Mouse (Mus musculus) inflammation-experienced regulatory T-cells, adult 6 months (primary cell): ENCODE data around the gene Lrrfip1. TPM values are rescaled to one million over a fixed set of nuclear protein-coding genes. Genes with fewer than 3 reads are reported as not detected.
A peak's percentile ranks its signal among the peaks of the same experiment; 100 is the strongest.

Experiments
- ATAC-seq: one replicate; pipeline ENCODE4 v1.8.0; 2017
- polyA plus RNA-seq, 3 experiments: library from polyadenylated mRNA; unstranded; fragments of 100-300 nt; shearing (Covaris generic); gene quantifications; one replicate each; pipeline ENCODE4 v1.2.1; 2017

The Lrrfip1 gene
- polyA plus RNA-seq, 3 experiments from 2014 or later: 200 to 230 (median 201) TPM

- ATAC-seq: no peak
Observed at GRCm38 (mm10) chr1:91086748-91087147, 88.2 kb downstream of the Lrrfip1 start.

GRCm38 (mm10) chr1:91088027-91088426, 89.5 kb downstream of the Lrrfip1 start:
- no peak for ATAC-seq

- ATAC-seq: no peak
Observed at GRCm38 (mm10) chr1:91088941-91089340, 90.4 kb downstream of the Lrrfip1 start.

- peak; percentile 60 for ATAC-seq
Observed at GRCm38 (mm10) chr1:91090456-91090855, 91.9 kb downstream of the Lrrfip1 start.

DNA sequence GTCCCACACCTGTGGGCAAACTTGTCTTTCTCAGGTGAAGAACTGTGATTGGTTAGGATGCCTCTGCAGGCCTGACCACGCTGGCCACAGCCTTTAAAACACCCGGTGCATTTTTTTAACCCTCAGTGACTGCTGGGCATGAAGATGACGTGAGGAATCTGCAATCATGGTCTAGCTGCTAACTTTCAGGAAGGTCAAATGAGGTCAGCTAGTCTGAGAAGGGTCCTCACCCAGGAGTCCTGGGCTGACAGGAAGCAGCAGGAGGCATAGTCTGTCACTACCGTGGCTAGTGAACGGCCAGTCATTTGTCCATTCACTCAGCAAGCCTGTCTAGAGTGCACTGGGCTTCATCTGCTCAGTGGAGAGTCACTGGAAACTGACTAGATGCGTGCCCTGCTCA, 93.9 kb downstream of the Lrrfip1 start:
- ATAC-seq: no peak

DNA sequence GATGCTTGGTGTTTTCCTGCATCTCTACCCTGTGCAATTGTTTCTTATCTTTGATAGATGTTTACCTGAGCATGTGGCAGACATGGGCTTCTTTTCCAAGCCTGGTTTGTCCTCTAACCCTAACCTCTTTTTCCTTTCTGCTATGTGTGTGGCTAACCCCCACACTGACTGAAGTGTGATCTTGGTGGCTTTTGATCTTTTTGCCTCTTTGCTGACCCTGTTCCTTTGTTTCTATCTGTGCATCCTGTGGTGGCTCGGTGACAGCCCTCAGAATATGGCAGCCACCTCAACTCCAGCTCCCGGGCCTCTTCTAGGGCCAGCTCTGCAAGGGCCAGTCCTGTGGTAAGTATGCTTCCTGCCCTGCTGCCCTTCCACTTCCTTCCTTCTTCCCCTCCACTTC, 94.8 kb downstream of the Lrrfip1 start:
- peak; percentile 40 for ATAC-seq

DNA sequence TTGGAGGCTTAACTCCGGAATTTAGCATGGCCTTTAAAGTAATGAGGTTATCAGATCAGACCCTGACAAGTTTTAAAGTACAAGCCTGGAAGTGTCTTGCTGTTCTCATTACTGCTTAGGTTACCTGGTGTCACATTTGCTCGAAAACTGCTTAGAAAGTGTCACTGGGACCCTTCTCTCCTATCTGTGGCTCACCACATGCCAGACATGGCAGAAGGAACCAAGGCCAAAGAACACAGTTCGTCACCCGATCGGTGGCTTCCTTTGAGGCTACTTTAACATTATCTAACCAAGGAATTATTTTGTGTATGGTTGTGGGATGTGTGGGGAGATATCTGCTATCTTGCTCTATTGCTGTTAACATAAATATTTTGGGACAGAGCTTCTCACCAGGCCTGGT, 95.5 kb downstream of the Lrrfip1 start:
- no peak for ATAC-seq

GRCm38 (mm10) chr1:91095258-91095657, 96.7 kb downstream of the Lrrfip1 start:
- peak; percentile 42 for ATAC-seq

GRCm38 (mm10) chr1:91095853-91096252, 97.3 kb downstream of the Lrrfip1 start:
- no peak for ATAC-seq

- ATAC-seq: peak; percentile 51
Observed at GRCm38 (mm10) chr1:91096490-91096889, 98.0 kb downstream of the Lrrfip1 start.

DNA sequence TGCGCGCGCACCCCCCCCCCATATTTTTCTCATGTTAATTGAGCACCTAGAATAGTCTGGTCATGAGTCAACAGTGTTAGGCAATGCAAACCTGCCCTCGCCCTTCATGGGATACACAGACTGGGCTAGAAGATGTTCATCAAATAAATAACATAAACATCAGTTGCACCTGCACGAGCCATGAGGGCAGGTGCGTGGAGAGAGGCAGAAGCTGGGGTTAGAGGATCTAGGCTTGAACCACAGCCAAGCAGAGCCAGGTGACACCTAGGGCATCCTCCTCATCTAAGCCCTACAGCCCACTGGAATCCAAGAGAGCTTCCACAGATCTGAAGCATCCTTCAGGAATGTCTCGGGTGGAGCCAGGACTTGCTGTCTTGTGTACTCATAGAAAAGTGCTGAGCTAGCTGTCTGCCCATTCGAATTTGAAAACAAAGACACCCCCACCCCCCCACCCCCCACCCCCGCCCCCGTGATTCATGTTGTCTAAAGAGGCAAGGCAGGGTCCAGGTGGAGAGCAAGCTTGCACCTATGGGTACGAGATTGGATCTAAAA, 98.8 kb downstream of the Lrrfip1 start:
- no peak for ATAC-seq

DNA sequence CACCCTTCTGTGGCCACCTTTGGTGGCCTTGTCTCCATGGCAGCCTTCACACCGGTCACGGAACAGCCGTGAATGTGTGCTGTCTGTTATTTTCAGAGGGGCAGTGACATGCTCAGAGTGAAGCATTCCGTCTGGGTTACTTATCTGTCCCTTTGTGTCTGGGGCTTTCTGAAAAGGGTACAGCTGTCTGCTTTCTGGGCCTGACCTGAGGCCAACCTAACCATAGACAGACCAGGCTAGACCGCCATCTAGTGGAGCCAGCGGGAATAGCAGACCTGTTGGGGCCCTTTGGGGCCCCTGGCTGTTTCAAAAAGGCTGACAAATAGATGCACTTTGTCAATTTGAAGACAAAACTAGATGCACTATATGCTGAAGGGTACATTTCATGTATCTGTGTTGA, 100.3 kb downstream of the Lrrfip1 start:
- peak; percentile 51 for ATAC-seq

GRCm38 (mm10) chr1:91101709-91102440, 103.3 kb downstream of the Lrrfip1 start:
- no peak for ATAC-seq

- ATAC-seq: no peak
Observed at GRCm38 (mm10) chr1:91103366-91103983, 104.9 kb downstream of the Lrrfip1 start.

GRCm38 (mm10) chr1:91107548-91107947, 109.0 kb downstream of the Lrrfip1 start:
- ATAC-seq: no peak

DNA sequence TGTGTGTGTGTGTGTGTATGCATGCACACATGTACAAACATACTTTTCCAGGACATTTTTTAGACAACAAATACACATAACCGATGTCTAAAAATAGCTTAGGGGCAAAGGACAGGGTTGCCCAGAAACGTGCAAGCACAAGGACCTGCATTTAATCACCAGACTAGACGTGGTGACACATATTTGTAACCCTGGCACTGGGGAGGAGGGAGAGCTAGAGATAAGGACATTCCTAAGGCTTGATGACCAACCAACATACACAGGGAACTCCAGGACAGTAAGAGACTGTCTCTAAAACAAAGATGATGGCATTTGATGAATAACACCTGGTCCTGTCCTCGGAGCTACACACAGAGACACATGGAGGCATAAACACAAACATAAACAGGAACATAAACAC, 110.8 kb downstream of the Lrrfip1 start:
- ATAC-seq: no peak

DNA sequence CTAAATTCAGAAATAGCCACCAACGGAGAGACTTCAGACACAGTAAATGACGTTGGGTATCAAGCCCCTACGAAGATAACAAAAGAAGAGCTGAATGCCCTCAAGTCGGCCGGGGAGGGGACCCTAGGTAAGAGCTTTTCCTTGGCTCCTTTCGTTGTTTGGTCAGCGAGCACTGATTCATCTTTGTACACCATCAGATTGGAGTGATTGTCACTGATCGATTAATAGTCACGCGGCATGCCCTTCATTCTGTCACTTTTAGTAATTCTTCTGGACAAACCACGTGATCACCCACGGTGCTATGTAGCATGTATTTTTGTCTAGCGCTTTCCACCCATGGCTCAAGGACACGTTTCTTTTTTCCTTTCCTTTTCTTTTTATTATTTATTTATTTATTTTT, 113.6 kb downstream of the Lrrfip1 start:
- ATAC-seq: no peak

- no peak for ATAC-seq
Observed at GRCm38 (mm10) chr1:91112606-91113005, 114.1 kb downstream of the Lrrfip1 start.

DNA sequence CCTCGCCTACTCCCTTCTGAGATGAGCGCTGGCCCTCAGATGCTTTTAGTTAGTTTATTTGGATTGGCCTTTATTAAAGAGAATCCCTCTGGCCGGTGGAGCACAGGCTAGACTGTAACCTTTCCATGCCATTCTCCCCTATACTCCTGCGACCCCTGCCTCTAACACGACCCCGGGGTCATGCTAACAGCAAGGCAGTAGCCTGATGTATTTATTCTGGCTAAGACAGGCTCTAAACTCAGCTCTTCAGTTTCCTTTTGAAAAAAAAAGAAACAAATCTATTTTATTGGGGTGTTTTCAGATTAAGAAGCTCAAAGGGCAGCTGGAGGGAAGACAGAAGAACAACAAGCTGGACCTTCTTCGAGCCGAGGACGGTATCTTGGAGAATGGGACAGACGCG, 123.6 kb downstream of the Lrrfip1 start:
- ATAC-seq: no peak

GRCm38 (mm10) chr1:91123004-91123403, 124.5 kb downstream of the Lrrfip1 start:
- ATAC-seq: no peak

GRCm38 (mm10) chr1:91123466-91123865, 124.9 kb downstream of the Lrrfip1 start:
- no peak for ATAC-seq

DNA sequence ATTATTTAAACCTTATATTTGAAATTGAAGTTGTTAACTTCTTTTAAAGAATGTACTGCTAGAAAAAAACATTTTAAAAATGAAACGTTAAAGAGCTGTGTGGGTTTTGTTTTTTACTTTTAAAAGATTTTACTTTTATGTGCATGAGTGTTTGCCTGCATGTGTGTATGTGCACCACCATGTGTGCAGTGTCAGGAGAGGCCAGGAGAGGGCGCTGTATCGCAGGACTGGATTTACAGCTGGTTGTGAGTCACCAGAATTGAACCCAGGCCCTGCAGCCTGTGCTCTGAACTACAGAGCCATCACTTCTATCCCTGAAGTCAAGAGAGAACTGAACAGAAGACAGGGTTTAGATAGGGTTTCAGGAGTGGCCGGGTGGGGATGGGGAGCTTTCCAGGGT, 130.3 kb downstream of the Lrrfip1 start:
- no peak for ATAC-seq

- no peak for ATAC-seq
Observed at GRCm38 (mm10) chr1:91137036-91137435, 138.5 kb downstream of the Lrrfip1 start.

DNA sequence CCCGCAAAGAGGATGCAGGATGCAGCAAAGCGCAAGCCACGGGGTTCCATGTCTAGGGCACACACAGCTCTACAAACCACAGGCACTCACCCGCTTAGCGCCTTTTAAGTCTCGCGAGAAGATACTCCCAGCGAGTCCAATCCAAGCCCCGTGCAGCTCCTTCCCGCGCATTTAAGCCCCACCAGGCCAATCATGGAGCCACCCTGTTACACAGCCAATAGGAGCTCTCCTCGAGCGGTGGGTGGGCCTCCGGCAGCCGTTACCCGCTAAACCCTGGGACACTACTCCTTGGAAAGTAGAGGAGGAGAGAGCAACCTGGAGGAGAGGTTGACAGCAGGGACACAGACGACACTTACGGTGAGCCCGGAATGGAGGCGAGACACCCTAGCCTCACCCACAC, 146.3 kb downstream of the Lrrfip1 start, which contains the start of gene Rbm44:
Gene Rbm44, plus strand, starts transcription at position 277 of the 400 bp plus-strand sequence.
- peak; percentile 80 for ATAC-seq
